Mouse (Mus musculus) frontal cortex, adult (tissue): ENCODE data around the gene Hist1h3f.

Source experiments
- ATAC-seq: cut with Nextera tagmentation; 2 replicates; pipeline ENCODE4 v1.9.2; 2017; ENCODE audit warnings: mild to moderate bottlenecking, moderate library complexity, mixed read lengths; ENCODE audit not compliant: low TSS enrichment

Gene Hist1h3f

GRCm38 (mm10) chr13:23543965-23544786 is at the start of gene Hist1h3f:
Hist1h3f (plus strand) TSS chr13:23544052.
- peak; percentile 95 for ATAC-seq

- no peak for ATAC-seq
Observed at GRCm38 (mm10) chr13:23495526-23495925, 48.3 kb upstream of the Hist1h3f start.

GRCm38 (mm10) chr13:23497656-23498321 is 46.1 kb upstream of the Hist1h3f start:
- no peak for ATAC-seq

DNA sequence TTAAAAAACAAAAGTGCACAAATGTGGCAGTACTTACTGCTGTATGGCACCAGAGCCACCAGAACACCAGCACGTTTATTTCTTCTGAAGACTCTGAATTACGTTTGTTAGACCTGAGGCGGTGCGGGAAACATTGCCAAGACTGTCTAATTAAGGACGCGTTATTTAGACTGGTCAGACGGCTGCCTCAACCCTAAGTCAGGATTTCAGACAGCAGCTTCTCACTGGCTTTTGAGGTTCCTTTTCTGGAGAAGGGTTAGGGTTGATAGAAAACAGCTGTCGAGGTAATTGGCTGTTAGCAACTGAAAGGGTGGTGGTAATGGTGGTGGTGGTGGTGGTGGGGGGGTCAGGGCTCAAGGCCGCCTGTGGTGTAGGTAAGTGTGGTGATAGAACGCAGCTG is 45.2 kb upstream of the Hist1h3f start:
- no peak for ATAC-seq

- no peak for ATAC-seq
Observed at GRCm38 (mm10) chr13:23499943-23500342, 43.9 kb upstream of the Hist1h3f start.

GRCm38 (mm10) chr13:23500424-23501200 is 43.2 kb upstream of the Hist1h3f start:
- ATAC-seq, result peak; percentile 35; the same call in 1 of the 2 replicates

DNA sequence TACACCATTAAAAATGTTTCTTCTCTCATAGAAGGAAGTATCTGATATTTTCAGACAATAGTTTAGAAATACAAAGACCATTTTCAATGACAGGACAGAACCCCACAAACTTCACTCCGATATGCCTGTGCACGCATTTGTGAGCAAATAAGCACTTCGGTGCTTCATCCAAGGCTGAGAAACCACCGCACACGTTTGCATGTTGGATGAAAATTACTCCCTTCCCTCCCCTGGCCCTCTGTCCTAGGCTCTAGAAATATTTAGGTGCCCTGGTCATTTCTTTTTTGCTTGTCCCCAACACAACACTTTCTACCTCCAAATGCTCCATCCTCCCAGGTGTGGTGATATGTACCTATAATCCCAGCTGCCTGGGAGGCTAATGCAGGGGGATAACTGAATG is 42.3 kb upstream of the Hist1h3f start:
- ATAC-seq, result no peak

- no peak for ATAC-seq
Observed at GRCm38 (mm10) chr13:23502031-23502567, 41.8 kb upstream of the Hist1h3f start.

GRCm38 (mm10) chr13:23502916-23503315 is 40.9 kb upstream of the Hist1h3f start:
- no peak for ATAC-seq

DNA sequence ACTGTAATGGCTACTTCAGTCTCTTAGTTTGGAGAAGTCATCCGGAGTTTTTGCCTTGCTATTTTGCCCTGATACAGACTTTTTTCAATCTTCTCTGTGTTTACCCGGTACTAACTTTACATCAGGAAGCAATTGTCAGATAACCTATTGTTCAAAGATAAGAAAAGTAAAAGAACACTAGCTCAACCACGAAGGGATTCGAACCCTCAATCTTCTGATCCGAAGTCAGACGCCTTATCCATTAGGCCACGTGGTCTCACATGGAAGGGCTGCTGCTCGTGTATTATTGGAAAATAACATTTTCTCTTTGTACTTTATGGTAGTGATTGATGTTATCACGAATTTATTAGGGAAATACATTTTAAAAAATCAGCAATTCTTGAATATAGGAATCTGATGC is 40.1 kb upstream of the Hist1h3f start:
- no peak for ATAC-seq

GRCm38 (mm10) chr13:23505662-23506345 is 38.0 kb upstream of the Hist1h3f start:
- no peak for ATAC-seq

DNA sequence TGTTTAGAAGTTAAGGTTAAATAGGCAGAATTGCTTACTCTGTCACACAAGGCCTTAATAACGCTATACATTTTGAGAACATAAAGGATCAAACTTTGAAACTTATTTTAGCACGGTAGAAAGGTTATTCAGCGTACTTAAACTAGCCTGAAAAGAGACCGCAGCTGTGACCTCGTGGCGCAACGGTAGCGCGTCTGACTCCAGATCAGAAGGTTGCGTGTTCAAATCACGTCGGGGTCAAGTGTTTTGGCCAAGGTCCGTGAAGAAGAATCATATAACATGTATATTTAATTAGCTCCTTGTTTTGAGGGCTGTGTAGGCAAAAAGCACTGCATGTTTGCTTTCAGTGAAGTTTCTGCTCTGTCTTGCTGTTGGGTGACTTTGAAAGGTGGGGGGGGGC is 37.5 kb upstream of the Hist1h3f start:
- ATAC-seq, result no peak

GRCm38 (mm10) chr13:23506819-23507515 is 36.9 kb upstream of the Hist1h3f start:
- ATAC-seq, result no peak

DNA sequence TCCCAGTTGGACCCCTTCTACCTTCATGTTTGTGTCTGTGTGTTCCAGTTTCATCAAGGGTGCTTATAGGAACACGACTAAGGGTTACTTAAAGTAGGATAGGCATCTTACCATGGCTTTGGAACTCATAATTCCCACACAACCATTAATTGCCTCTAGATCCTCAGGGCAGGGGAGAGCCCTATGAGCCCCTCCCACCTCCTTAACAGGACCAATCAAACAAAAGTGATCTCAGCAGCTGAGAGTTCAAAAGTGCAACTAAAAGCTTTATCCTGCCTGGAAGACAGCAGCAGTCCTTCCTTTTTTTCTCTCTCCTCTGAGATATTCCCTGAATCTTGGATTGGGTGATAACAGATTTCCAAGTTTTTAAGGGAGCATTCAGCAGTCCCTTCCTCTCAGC is 33.7 kb upstream of the Hist1h3f start:
- ATAC-seq, result no peak

DNA sequence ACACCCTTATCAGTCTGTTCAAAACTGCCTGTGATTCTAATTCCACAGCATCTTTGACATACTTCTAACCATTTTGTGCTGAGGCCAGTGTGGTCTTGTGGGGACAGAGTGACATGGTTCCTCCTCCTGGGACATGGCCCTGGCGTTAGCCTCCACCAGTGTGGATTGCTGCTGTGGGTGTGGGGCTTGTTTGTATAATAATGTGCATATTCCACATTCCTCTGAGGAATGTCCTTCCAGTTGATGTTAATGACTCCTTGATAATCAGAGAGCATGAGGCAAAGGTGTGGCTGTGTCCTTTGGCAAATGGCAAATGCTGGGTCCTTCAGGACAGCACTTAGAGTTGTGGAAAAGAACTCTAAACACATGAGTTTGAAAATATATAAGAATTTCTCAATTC is 30.3 kb upstream of the Hist1h3f start:
- ATAC-seq, result no peak

DNA sequence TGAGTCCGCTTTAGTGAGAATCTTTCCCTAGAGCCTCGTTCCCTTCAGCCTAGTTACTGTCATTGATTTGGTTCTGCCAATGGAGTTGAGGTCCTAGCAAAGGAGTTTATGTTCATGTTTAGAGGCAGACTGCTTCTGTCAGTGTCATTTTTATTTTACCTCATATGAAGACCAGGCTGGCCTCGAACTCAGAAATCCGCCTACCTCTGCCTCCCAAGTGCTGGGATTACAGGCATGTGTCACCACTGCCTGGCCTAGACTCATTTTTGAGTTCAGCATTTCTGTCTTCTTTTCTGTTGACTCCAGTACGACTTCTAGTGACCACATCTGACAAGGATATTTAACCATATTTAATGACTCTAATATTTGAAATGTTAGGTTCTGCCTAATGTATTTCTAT is 28.6 kb upstream of the Hist1h3f start:
- no peak for ATAC-seq

GRCm38 (mm10) chr13:23515826-23516620 is 27.8 kb upstream of the Hist1h3f start:
- ATAC-seq, result no peak

- peak; percentile 55 for ATAC-seq
Observed at GRCm38 (mm10) chr13:23516822-23517602, 26.8 kb upstream of the Hist1h3f start.

- ATAC-seq, result peak; percentile 63
Observed at GRCm38 (mm10) chr13:23517603-23518294, 26.1 kb upstream of the Hist1h3f start.
